Mouse (Mus musculus) ES-Bruce4 (cell line): ENCODE results near the gene Sult1e1. TPM values are rescaled to one million over a fixed set of nuclear protein-coding genes. Genes with fewer than 3 reads are reported as not detected.

Experiments
- H3K27ac ChIP-seq: 2 replicates; pipeline ENCODE4 v1.5.1; 2012; ENCODE audit warnings: low read length, inconsistent platforms; ENCODE audit not compliant: insufficient read depth
- H3K27me3 ChIP-seq: 2 replicates; pipeline ENCODE4 v1.6.1; 2012; ENCODE audit warnings: mild to moderate bottlenecking, low read length, inconsistent platforms; ENCODE audit not compliant: control insufficient read depth, poor library complexity, insufficient read depth, severe bottlenecking
- H3K36me3 ChIP-seq: 2 replicates; pipeline ENCODE4 v1.6.1; 2012; ENCODE audit warnings: inconsistent platforms, mild to moderate bottlenecking, low read length, moderate library complexity; ENCODE audit not compliant: control insufficient read depth, poor library complexity, insufficient read depth, severe bottlenecking
- H3K4me1 ChIP-seq: one replicate; pipeline ENCODE4 v1.8.1; 2011; ENCODE audit warnings: low read length; ENCODE audit not compliant: control insufficient read depth, insufficient read depth
- H3K4me3 ChIP-seq: 2 replicates; pipeline ENCODE4 v1.5.1; 2011; ENCODE audit warnings: low read depth, mild to moderate bottlenecking, low read length
- H3K9ac ChIP-seq: 2 replicates; pipeline ENCODE4 v1.6.1; 2012; ENCODE audit warnings: low read depth, mild to moderate bottlenecking, inconsistent platforms; ENCODE audit not compliant: poor library complexity, severe bottlenecking
- H3K9me3 ChIP-seq: replicated peaks from 2 replicates; pipeline ENCODE4 v1.6.1; 2012; ENCODE audit warnings: mild to moderate bottlenecking, low read length, inconsistent platforms; ENCODE audit not compliant: control insufficient read depth, poor library complexity, insufficient read depth, severe bottlenecking
- CTCF ChIP-seq: IDR thresholded peaks from one replicate; pipeline ENCODE4 v1.8.1; 2011; ENCODE audit warnings: low read depth, low read length
- EP300 ChIP-seq: IDR thresholded peaks from 2 replicates; pipeline ENCODE4 v1.6.1; 2011; ENCODE audit warnings: low read depth, low read length; ENCODE audit not compliant: insufficient read depth
- POLR2A ChIP-seq: IDR thresholded peaks from one replicate; pipeline ENCODE4 v1.8.1; 2011; ENCODE audit warnings: low read length; ENCODE audit not compliant: insufficient read depth
- polyA plus RNA-seq: library from polyadenylated mRNA; stranded (reverse); fragments of >200 nt; gene quantifications from 2 replicates; pipeline ENCODE4 v1.2.4, GENCODE M21; 2011; ENCODE audit warnings: low read depth; ENCODE audit not compliant: missing spikeins, insufficient read depth, insufficient read length

Sult1e1 gene
- polyA plus RNA-seq, 1 experiment: not detected

GRCm38 (mm10) chr5:87567306-87567705, 24.1 kb downstream of the Sult1e1 start:
- TF ChIP-seq EP300 (no peak), CTCF (no peak), POLR2A (no peak)
- no peak overlapping the region for H3K9ac ChIP-seq

DNA sequence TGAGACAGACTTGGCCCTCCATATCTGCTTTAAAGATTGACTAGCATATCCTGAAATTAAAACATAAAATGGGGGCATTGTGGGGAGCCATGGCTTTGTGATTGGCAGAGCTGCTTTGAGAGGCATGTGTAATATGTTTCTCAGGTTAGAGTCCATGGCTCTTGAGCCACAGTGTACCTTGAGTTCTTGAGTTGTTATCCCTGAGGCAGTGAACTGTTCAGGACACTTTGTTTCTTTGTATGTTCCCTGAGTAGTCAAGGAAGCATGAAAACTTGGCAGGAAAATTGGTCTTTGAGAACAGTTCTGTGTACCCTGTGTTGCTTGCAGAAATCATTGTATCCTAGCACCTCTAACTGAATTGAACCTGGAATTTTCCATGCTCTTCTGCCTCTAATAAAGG, 28.4 kb downstream of the Sult1e1 start:
- TF ChIP-seq CTCF: no peak
- no peak for TF ChIP-seq EP300
- TF ChIP-seq POLR2A: no peak
- H3K4me1 ChIP-seq: no peaks in the 10 kb centered on the region
- peaks cover 2% of the 10 kb centered on the region; the same call in 1 of the 2 replicates for H3K27me3 ChIP-seq
- no peak overlapping the region for H3K9ac ChIP-seq
- H3K36me3 ChIP-seq: no peaks in the 10 kb centered on the region
- H3K4me3 ChIP-seq: no peak overlapping the region
- H3K27ac ChIP-seq: no peak overlapping the region
- no peaks in the 10 kb centered on the region for H3K9me3 ChIP-seq

More at GRCm38 (mm10) chr5:87567306-87567705, 24.1 kb downstream of the Sult1e1 start:
- Histone ChIP-seq H3K27me3 (peaks cover 2% of the 10 kb centered on the region; the same call in 1 of the 2 replicates), H3K36me3 (no peaks in the 10 kb centered on the region), H3K9me3 (no peaks in the 10 kb centered on the region), H3K4me3 (no peak overlapping the region), H3K4me1 (no peaks in the 10 kb centered on the region), H3K27ac (no peak overlapping the region)

- H3K27me3 ChIP-seq: peaks cover 2% of the 10 kb centered on the region; the same call in 1 of the 2 replicates
- no peak overlapping the region for H3K27ac ChIP-seq
- H3K36me3 ChIP-seq: no peaks in the 10 kb centered on the region
- H3K9me3 ChIP-seq: no peaks in the 10 kb centered on the region
- no peak overlapping the region for H3K9ac ChIP-seq
- TF ChIP-seq CTCF: no peak
- no peak for TF ChIP-seq EP300
- no peak for TF ChIP-seq POLR2A
- no peaks in the 10 kb centered on the region for H3K4me1 ChIP-seq
- no peak overlapping the region for H3K4me3 ChIP-seq
Measured at GRCm38 (mm10) chr5:87562526-87562925, 28.9 kb downstream of the Sult1e1 start.

DNA sequence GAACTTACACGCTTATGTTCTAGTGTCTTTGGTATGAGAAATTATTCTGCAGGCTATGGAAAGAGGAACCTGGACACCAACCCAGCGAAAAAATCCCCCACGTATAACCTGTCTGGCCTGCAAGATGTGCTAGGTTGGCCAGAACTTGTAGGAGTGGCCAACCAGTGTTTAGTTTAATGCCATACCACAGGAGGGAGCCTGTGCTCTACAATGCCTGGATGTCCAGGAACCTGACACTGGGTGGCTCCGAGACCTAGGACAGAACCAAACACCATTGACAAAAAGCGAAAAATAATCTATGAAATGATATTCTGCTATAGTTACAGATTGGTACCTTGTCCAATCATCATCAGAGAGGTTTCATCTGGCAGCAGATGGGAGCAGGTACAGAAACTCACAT, 31.2 kb downstream of the Sult1e1 start:
- Histone ChIP-seq H3K4me1 (no peaks in the 10 kb centered on the region), H3K27ac (no peak overlapping the region), H3K36me3 (no peaks in the 10 kb centered on the region), H3K4me3 (no peak overlapping the region), H3K9me3 (no peaks in the 10 kb centered on the region), H3K9ac (no peak overlapping the region), H3K27me3 (peaks cover 2% of the 10 kb centered on the region; the same call in 1 of the 2 replicates)
- no peak for TF ChIP-seq POLR2A
- TF ChIP-seq CTCF: peak; percentile 54
- no peak for TF ChIP-seq EP300

DNA sequence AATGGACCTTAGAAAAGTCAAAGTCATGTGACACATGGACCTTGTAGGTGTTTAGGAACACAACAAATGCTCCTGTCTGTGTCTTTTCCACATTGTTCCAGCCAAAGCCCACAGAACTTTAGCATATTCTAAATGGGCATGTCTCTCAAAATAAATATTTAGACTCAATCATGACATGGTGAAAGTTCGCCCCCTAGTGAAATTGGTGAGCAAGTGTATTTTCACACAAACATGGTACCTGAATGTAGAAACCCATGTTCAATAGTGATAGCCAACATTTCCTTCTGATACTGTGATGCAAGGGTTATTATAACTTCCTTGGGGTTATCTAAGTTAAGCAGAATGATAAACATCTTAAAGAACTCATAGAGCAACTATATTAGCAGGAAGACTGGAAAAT, 40.5 kb downstream of the Sult1e1 start:
- Histone ChIP-seq H3K4me3 (no peak overlapping the region), H3K9me3 (no peaks in the 10 kb centered on the region), H3K9ac (no peak overlapping the region), H3K36me3 (no peaks in the 10 kb centered on the region), H3K27me3 (no peaks in the 10 kb centered on the region), H3K27ac (no peak overlapping the region), H3K4me1 (no peaks in the 10 kb centered on the region)
- TF ChIP-seq POLR2A (no peak), CTCF (no peak), EP300 (no peak)

- no peaks in the 10 kb centered on the region for H3K36me3 ChIP-seq
- H3K4me1 ChIP-seq: no peaks in the 10 kb centered on the region
- no peaks in the 10 kb centered on the region for H3K27me3 ChIP-seq
- H3K9ac ChIP-seq: no peak within 1 kb of the TSS
- no peak for TF ChIP-seq EP300
- no peak for TF ChIP-seq CTCF
- no peak for TF ChIP-seq POLR2A
- H3K9me3 ChIP-seq: no peaks in the 10 kb centered on the region
- H3K4me3 ChIP-seq: no peak within 1 kb of the TSS
- no peak within 1 kb of the TSS for H3K27ac ChIP-seq
Measured at GRCm38 (mm10) chr5:87538111-87538510, 53.3 kb downstream of the Sult1e1 start, which contains the start of gene Sult1b1. TSS of gene Sult1b1 (minus strand) at chr5:87538195.
